Mouse (Mus musculus): Measurements from ENCODE around the gene Tmem164. TPM values are rescaled to one million over a fixed set of nuclear protein-coding genes. Genes with fewer than 3 reads are reported as not detected.
A peak's percentile ranks its signal among the peaks of the same experiment; 100 is the strongest.
"Not testable (repeated sequence)": the region's sequence is repeated elsewhere in the genome, so short reads cannot be mapped to it uniquely, and the experiment has no call there.

The Tmem164 gene
- 18.3 and 20.1 TPM in 2 replicates for polyA plus RNA-seq (2015; fragmentation: Nextera tagmentation; extraction: Ambion mirVana)

- peak within 1 kb of the TSS; percentile 76 for H3K4me2 ChIP-seq (ENCODE audit: low read depth, low read length)
- H3K9me3 ChIP-seq (replicated peaks; ENCODE audit: control insufficient read depth, low read length): no peaks in the 10 kb centered on the region
- H3K27me3 ChIP-seq (ENCODE audit: control insufficient read depth, insufficient read depth, low read depth, low read length): no peaks in the 10 kb centered on the region
- H3K4me3 ChIP-seq (ENCODE audit: low read depth, low read length): peak within 1 kb of the TSS; percentile 74
- no peaks in the 10 kb centered on the region for H3K36me3 ChIP-seq (ENCODE audit: control insufficient read depth, insufficient read depth)
- peak; percentile 81 for ATAC-seq (ENCODE audit: low read depth)
- peak within 1 kb of the TSS; percentile 89 for H3K27ac ChIP-seq (ENCODE audit: low read length)
- WGBS (ENCODE audit: insufficient replicate concordance): 4% methylated on average over 20 of the region's 38 CpGs
- H3K4me1 ChIP-seq (ENCODE audit: control insufficient read depth, low read depth, low read length): peaks cover 22% of the 10 kb centered on the region
- H3K9ac ChIP-seq (ENCODE audit: low read depth, low read length): peak within 1 kb of the TSS; percentile 72
Observed at GRCm38 (mm10) chrX:142681056-142681615, at the start of gene Tmem164. Tmem164 (plus strand) TSS chrX:142681406.

- H3K4me3 ChIP-seq (ENCODE audit: low read depth, low read length); H3K36me3 ChIP-seq (ENCODE audit: control insufficient read depth, insufficient read depth); H3K27ac ChIP-seq (ENCODE audit: low read length); H3K9ac ChIP-seq (ENCODE audit: low read depth, low read length); ATAC-seq (ENCODE audit: low read depth); H3K4me1 ChIP-seq (ENCODE audit: control insufficient read depth, low read depth, low read length); H3K9me3 ChIP-seq (replicated peaks; ENCODE audit: control insufficient read depth, low read length); H3K4me2 ChIP-seq (ENCODE audit: low read depth, low read length); H3K27me3 ChIP-seq (ENCODE audit: control insufficient read depth, insufficient read depth, low read depth, low read length): not testable (repeated sequence)
- WGBS (ENCODE audit: insufficient replicate concordance): 30% methylated on average over 13 of the region's 19 CpGs
Observed at GRCm38 (mm10) chrX:142632990-142633389, 48.2 kb upstream of the Tmem164 start.

GRCm38 (mm10) chrX:142647202-142647601 lies 34.0 kb upstream of the Tmem164 start:
- WGBS (ENCODE audit: insufficient replicate concordance): 57% methylated on average over 1 of the region's 1 CpGs
- no peaks in the 10 kb centered on the region for H3K4me1 ChIP-seq (ENCODE audit: control insufficient read depth, low read depth, low read length)
- no peak overlapping the region for H3K9ac ChIP-seq (ENCODE audit: low read depth, low read length)
- no peaks in the 10 kb centered on the region for H3K27me3 ChIP-seq (ENCODE audit: control insufficient read depth, insufficient read depth, low read depth, low read length)
- no peak overlapping the region for H3K4me2 ChIP-seq (ENCODE audit: low read depth, low read length)
- ATAC-seq (ENCODE audit: low read depth): no peak
- no peaks in the 10 kb centered on the region for H3K9me3 ChIP-seq (replicated peaks; ENCODE audit: control insufficient read depth, low read length)
- H3K4me3 ChIP-seq (ENCODE audit: low read depth, low read length): no peak overlapping the region
- H3K36me3 ChIP-seq (ENCODE audit: control insufficient read depth, insufficient read depth): no peaks in the 10 kb centered on the region
- no peak overlapping the region for H3K27ac ChIP-seq (ENCODE audit: low read length)

GRCm38 (mm10) chrX:142650117-142650764 lies 31.0 kb upstream of the Tmem164 start:
- H3K27me3 ChIP-seq (ENCODE audit: control insufficient read depth, insufficient read depth, low read depth, low read length): no peaks in the 10 kb centered on the region
- no peaks in the 10 kb centered on the region for H3K9me3 ChIP-seq (replicated peaks; ENCODE audit: control insufficient read depth, low read length)
- WGBS (ENCODE audit: insufficient replicate concordance): 59% methylated on average over 6 of the region's 6 CpGs
- no peak for ATAC-seq (ENCODE audit: low read depth)
- H3K4me1 ChIP-seq (ENCODE audit: control insufficient read depth, low read depth, low read length): no peaks in the 10 kb centered on the region
- no peak overlapping the region for H3K4me3 ChIP-seq (ENCODE audit: low read depth, low read length)
- no peaks in the 10 kb centered on the region for H3K36me3 ChIP-seq (ENCODE audit: control insufficient read depth, insufficient read depth)
- no peak overlapping the region for H3K4me2 ChIP-seq (ENCODE audit: low read depth, low read length)
- no peak overlapping the region for H3K27ac ChIP-seq (ENCODE audit: low read length)
- H3K9ac ChIP-seq (ENCODE audit: low read depth, low read length): no peak overlapping the region

GRCm38 (mm10) chrX:142664704-142665422 lies 16.3 kb upstream of the Tmem164 start:
- Histone ChIP-seq H3K9ac (ENCODE audit: low read depth, low read length) (no peak overlapping the region), H3K27ac (ENCODE audit: low read length) (no peak overlapping the region), H3K36me3 (ENCODE audit: control insufficient read depth, insufficient read depth) (no peaks in the 10 kb centered on the region), H3K4me3 (ENCODE audit: low read depth, low read length) (no peak overlapping the region), H3K4me2 (ENCODE audit: low read depth, low read length) (no peak overlapping the region), H3K27me3 (ENCODE audit: control insufficient read depth, insufficient read depth, low read depth, low read length) (peaks cover 2% of the 10 kb centered on the region; the same call in 1 of the 2 replicates), H3K4me1 (ENCODE audit: control insufficient read depth, low read depth, low read length) (no peaks in the 10 kb centered on the region), H3K9me3 (replicated peaks; ENCODE audit: control insufficient read depth, low read length) (no peaks in the 10 kb centered on the region)
- no peak for ATAC-seq (ENCODE audit: low read depth)
- 37% methylated on average over 4 of the region's 4 CpGs for WGBS (ENCODE audit: insufficient replicate concordance)

GRCm38 (mm10) chrX:142665423-142665805 lies 15.8 kb upstream of the Tmem164 start:
- no peak overlapping the region for H3K4me2 ChIP-seq (ENCODE audit: low read depth, low read length)
- peaks cover 2% of the 10 kb centered on the region; the same call in 1 of the 2 replicates for H3K27me3 ChIP-seq (ENCODE audit: control insufficient read depth, insufficient read depth, low read depth, low read length)
- H3K9ac ChIP-seq (ENCODE audit: low read depth, low read length): no peak overlapping the region
- no peaks in the 10 kb centered on the region for H3K36me3 ChIP-seq (ENCODE audit: control insufficient read depth, insufficient read depth)
- no peak overlapping the region for H3K27ac ChIP-seq (ENCODE audit: low read length)
- H3K9me3 ChIP-seq (replicated peaks; ENCODE audit: control insufficient read depth, low read length): no peaks in the 10 kb centered on the region
- no peak overlapping the region for H3K4me3 ChIP-seq (ENCODE audit: low read depth, low read length)
- no peaks in the 10 kb centered on the region for H3K4me1 ChIP-seq (ENCODE audit: control insufficient read depth, low read depth, low read length)
- ATAC-seq (ENCODE audit: low read depth): no peak

- Histone ChIP-seq H3K4me1 (ENCODE audit: control insufficient read depth, low read depth, low read length) (no peaks in the 10 kb centered on the region), H3K9ac (ENCODE audit: low read depth, low read length) (no peak overlapping the region), H3K27me3 (ENCODE audit: control insufficient read depth, insufficient read depth, low read depth, low read length) (no peaks in the 10 kb centered on the region), H3K27ac (ENCODE audit: low read length) (no peak overlapping the region), H3K9me3 (replicated peaks; ENCODE audit: control insufficient read depth, low read length) (no peaks in the 10 kb centered on the region), H3K4me3 (ENCODE audit: low read depth, low read length) (no peak overlapping the region), H3K36me3 (ENCODE audit: control insufficient read depth, insufficient read depth) (no peaks in the 10 kb centered on the region), H3K4me2 (ENCODE audit: low read depth, low read length) (no peak overlapping the region)
- WGBS (ENCODE audit: insufficient replicate concordance): 66% methylated on average over 9 of the region's 9 CpGs
- ATAC-seq (ENCODE audit: low read depth): no peak
Observed at GRCm38 (mm10) chrX:142669312-142670091, 11.7 kb upstream of the Tmem164 start.

GRCm38 (mm10) chrX:142670121-142670520 lies 11.1 kb upstream of the Tmem164 start:
- no peaks in the 10 kb centered on the region for H3K36me3 ChIP-seq (ENCODE audit: control insufficient read depth, insufficient read depth)
- ATAC-seq (ENCODE audit: low read depth): no peak
- H3K4me2 ChIP-seq (ENCODE audit: low read depth, low read length): no peak overlapping the region
- no peaks in the 10 kb centered on the region for H3K4me1 ChIP-seq (ENCODE audit: control insufficient read depth, low read depth, low read length)
- H3K9me3 ChIP-seq (replicated peaks; ENCODE audit: control insufficient read depth, low read length): no peaks in the 10 kb centered on the region
- 45% methylated on average over 3 of the region's 3 CpGs for WGBS (ENCODE audit: insufficient replicate concordance)
- no peak overlapping the region for H3K4me3 ChIP-seq (ENCODE audit: low read depth, low read length)
- no peak overlapping the region for H3K9ac ChIP-seq (ENCODE audit: low read depth, low read length)
- no peaks in the 10 kb centered on the region for H3K27me3 ChIP-seq (ENCODE audit: control insufficient read depth, insufficient read depth, low read depth, low read length)
- no peak overlapping the region for H3K27ac ChIP-seq (ENCODE audit: low read length)
